Mouse (Mus musculus) small intestine, adult 2 months (tissue): ENCODE data around the gene Peli2.

Experiments used
- CTCF ChIP-seq: fragments of 200-500 bp; IDR thresholded peaks from 2 replicates; pipeline ENCODE4 v1.5.1; 2012; ENCODE audit warnings: low read depth, mild to moderate bottlenecking, control low read depth, inconsistent platforms, low read length, moderate library complexity, mixed read lengths; ENCODE audit not compliant: insufficient replicate concordance, insufficient read length; ENCODE audit errors: extremely low read depth
- POLR2A ChIP-seq: fragments of 200-500 bp; IDR thresholded peaks from 2 replicates; pipeline ENCODE4 v1.6.1; 2012; ENCODE audit warnings: low read depth, mild to moderate bottlenecking, control low read depth, inconsistent platforms, low read length, moderate library complexity

GRCm38 (mm10) chr14:48226759-48227158 is 106.1 kb downstream of the Peli2 start:
- no peak for TF ChIP-seq CTCF
- no peak for TF ChIP-seq POLR2A
